ENCODE assay signal across 16 mouse cellular contexts in genomic region chr5:143653497-143653896, GRCm38 (mm10). TPM values are rescaled to one million over a fixed set of nuclear protein-coding genes. Genes with fewer than 3 reads are reported as not detected.
DNase-seq lines count a peak whose midpoint lies in the region; ATAC-seq and TF ChIP-seq lines count a peak whose summit lies in the region.
"Had no signal": no experiment of that assay in that cellular context is flagged by ENCODE, and none has a peak within 500 bp of the region (broad histone marks: within the 10 kb centered on the region; RNA-seq: fewer than 3 reads in every experiment).

No protein-coding gene starts in this region.

- WGBS in heart, adult 2 months, result 52% methylated on average over 5 of the region's 5 CpGs
- 92% methylated on average over 5 of the region's 5 CpGs for WGBS in kidney, embryonic 16.5 days
- 92% methylated on average over 5 of the region's 5 CpGs for WGBS in liver, embryonic 13.5 days (ENCODE audit: insufficient replicate concordance)

- ATAC-seq in kidney, embryonic 16.5 days (ENCODE audit: low FRiP score, low TSS enrichment), result no peak
- no peak for ATAC-seq in liver, embryonic 13.5 days (ENCODE audit: low read depth)

- H3K4me2 ChIP-seq in kidney, embryonic 16.5 days (replicated peaks; ENCODE audit: low read depth, low read length), result no peak overlapping the region
- H3K4me2 ChIP-seq in liver, embryonic 13.5 days, result peak overlapping the region; percentile 67; the same call in 1 of the 2 replicates
- H3K4me2 ChIP-seq: embryonic facial prominence, embryonic 13.5 days had no signal

- peaks cover 14% of the 10 kb centered on the region for H3K36me3 ChIP-seq in heart, adult 2 months (ENCODE audit: control insufficient read depth, insufficient read depth, low read length)
- H3K36me3 ChIP-seq in kidney, embryonic 16.5 days (ENCODE audit: insufficient read depth, low read length), result peaks cover 8% of the 10 kb centered on the region; the same call in 1 of the 2 replicates
- peaks cover 23% of the 10 kb centered on the region for H3K36me3 ChIP-seq in liver, embryonic 13.5 days

- no peak overlapping the region for H3K9ac ChIP-seq in heart, adult 2 months (ENCODE audit: low read depth, low read length)
- no peak overlapping the region for H3K9ac ChIP-seq in kidney, embryonic 16.5 days (replicated peaks; ENCODE audit: low read length)
- H3K9ac ChIP-seq in liver, embryonic 13.5 days, result peak overlapping the region; percentile 70
- H3K9ac ChIP-seq: embryonic facial prominence, embryonic 13.5 days had no signal

- 0 out of 2 replicates have a peak, but pooled peaks cover 4% of the 10 kb centered on the region for H3K9me3 ChIP-seq in kidney, embryonic 16.5 days (ENCODE audit: low read length)
- 0 out of 2 replicates have a peak, but pooled peaks cover 4% of the 10 kb centered on the region for H3K9me3 ChIP-seq in liver, embryonic 13.5 days (replicated peaks)
- H3K9me3 ChIP-seq: embryonic facial prominence, embryonic 13.5 days; hindbrain, embryonic 10.5 days had no signal

- intact Hi-C loops in heart, adult 2 months (cut with DNase I), result loop anchor here (2.0 kb wide), 1 partner anchor 15 kb away; no protein-coding TSS in a partner anchor
- intact Hi-C loops in heart, postnatal 25 days (cut with DNase I), result no loop called here

- peaks cover 40% of the 10 kb centered on the region for H3K4me1 ChIP-seq in heart, adult 2 months (ENCODE audit: control insufficient read depth, insufficient read depth, low read length)
- peaks cover 51% of the 10 kb centered on the region for H3K4me1 ChIP-seq in kidney, embryonic 16.5 days (ENCODE audit: insufficient read depth, low read length)
- H3K4me1 ChIP-seq in brown adipose tissue, adult 24 weeks (ENCODE audit: control insufficient read depth, insufficient read depth, insufficient read length, low read length), result peaks cover 40% of the 10 kb centered on the region
- peaks cover 84% of the 10 kb centered on the region for H3K4me1 ChIP-seq in liver, embryonic 13.5 days (replicated peaks)

- TF ChIP-seq POLR2A in heart, adult 2 months (IDR thresholded peaks at IDR 0.05; ENCODE audit: insufficient read depth, low read depth, low read length), result no peak

- H3K27ac ChIP-seq in heart, adult 2 months, result peak overlapping the region; percentile 62
- peak overlapping the region; percentile 39; the same call in 1 of the 2 replicates for H3K27ac ChIP-seq in kidney, embryonic 16.5 days (ENCODE audit: low read length)
- peak overlapping the region; percentile 9; the same call in 1 of the 2 replicates for H3K27ac ChIP-seq in brown adipose tissue, adult 24 weeks (replicated peaks; ENCODE audit: low read depth, low read length)
- H3K27ac ChIP-seq in liver, embryonic 13.5 days, result peak overlapping the region; percentile 96

- TF ChIP-seq EP300 in heart, adult 2 months (IDR thresholded peaks at IDR 0.05; ENCODE audit: insufficient read depth, low read depth, low read length), result no peak

- no peak overlapping the region for H3K4me3 ChIP-seq in heart, adult 2 months
- H3K4me3 ChIP-seq in kidney, embryonic 16.5 days (ENCODE audit: low read length), result no peak overlapping the region
- H3K4me3 ChIP-seq in brown adipose tissue, adult 24 weeks (ENCODE audit: insufficient read depth, low read depth, low read length), result no peak overlapping the region
- no peak overlapping the region for H3K4me3 ChIP-seq in liver, embryonic 13.5 days (replicated peaks)
- H3K4me3 ChIP-seq: embryonic facial prominence, embryonic 13.5 days; hindbrain, embryonic 10.5 days had no signal

- peaks cover 7% of the 10 kb centered on the region for H3K79me2 ChIP-seq in heart, adult 2 months (replicated peaks; ENCODE audit: control insufficient read depth, insufficient read depth, low read length)

- no peak for DNase-seq in heart, adult 2 months
- no peak for DNase-seq in heart, postnatal 25 days (ENCODE audit: low spot score)
- DNase-seq in kidney, adult 11 months, result no peak
- DNase-seq in liver, embryonic 13.5 days, result no peak
- no peak for DNase-seq in cerebellum, adult 11 months
- no peak for DNase-seq in adrenal gland, postnatal 25 days
- DNase-seq: cerebellum, adult 11-12 months; kidney, postnatal 4 days; layer of hippocampus, postnatal 36 days; midbrain, embryonic 14.5 days; spleen, adult 18-20 months; thymus, postnatal 25 days had no signal

- no peaks in the 10 kb centered on the region for H3K27me3 ChIP-seq in heart, adult 2 months (ENCODE audit: control insufficient read depth, insufficient read depth, low read length)
- H3K27me3 ChIP-seq in kidney, embryonic 16.5 days (ENCODE audit: insufficient read depth, low read length), result no peaks in the 10 kb centered on the region
- H3K27me3 ChIP-seq in liver, embryonic 13.5 days, result no peaks in the 10 kb centered on the region
- H3K27me3 ChIP-seq: embryonic facial prominence, embryonic 13.5 days had no signal

- no peak for TF ChIP-seq CTCF in heart, adult 2 months (IDR thresholded peaks at IDR 0.05)

RNA-seq across cellular contexts. Expression of gene Cyth3, which starts 31.2 kb away (rescaled TPM):
- total RNA-seq in heart, adult 2 months (2021), result 10 to 100 TPM; 26.1 to 44.6 TPM
- 25.1 and 39.2 TPM in 2 replicates for polyA plus RNA-seq in heart, adult 2 months (2012; rRNA removed)
- total RNA-seq in heart, postnatal 25 days (2021), result 10 to 100 TPM; 43.8 to 44.9 TPM
- 79.2 and 81.3 TPM in 2 replicates for polyA plus RNA-seq in kidney, embryonic 16.5 days (2015; fragmentation: Nextera tagmentation; extraction: Ambion mirVana)
- 11.9 and 13.7 TPM in 2 replicates for polyA plus RNA-seq in brown adipose tissue, adult 24 weeks (2012; ENCODE audit: insufficient read depth, insufficient read length, missing spikeins)
- 35.0 and 42.2 TPM in 2 replicates for polyA plus RNA-seq in liver, embryonic 13.5 days (2015; fragmentation: Nextera tagmentation; extraction: Ambion mirVana)
- total RNA-seq in adrenal gland, postnatal 25 days (2021), result 156 and 193 TPM in 2 replicates

Comparison
In these comparisons a context has a peak if more than half of its experiments do, and no peak if none do; other contexts are left out.
1. H3K27ac ChIP-seq: peak in every context shown above with its lines; median percentile 96 in liver, embryonic 13.5 days; 62 in heart, adult 2 months; 39 in kidney, embryonic 16.5 days; 9 in brown adipose tissue, adult 24 weeks.